Mouse (Mus musculus) midbrain, embryonic 10.5 days (tissue): ENCODE measurements around the gene Ago4. TPM values are rescaled to one million over a fixed set of nuclear protein-coding genes. Genes with fewer than 3 reads are reported as not detected.

Source experiments
- DNase-seq: peaks from one replicate; pipeline ENCODE4 v3.0.0-alpha.2; 2017; ENCODE audit warnings: low spot score
- H3K27ac ChIP-seq: fragments of 300-500 bp; sonication (generic); replicated peaks from 2 replicates; pipeline ENCODE4 v1.5.1; 2016; ENCODE audit warnings: mild to moderate bottlenecking
- H3K27me3 ChIP-seq: fragments of 300-500 bp; sonication (generic); 2 replicates; pipeline ENCODE4 v1.6.1; 2016; ENCODE audit warnings: low read depth, mild to moderate bottlenecking; ENCODE audit not compliant: poor library complexity, severe bottlenecking
- H3K36me3 ChIP-seq: fragments of 300-500 bp; sonication (generic); 2 replicates; pipeline ENCODE4 v1.6.1; 2016; ENCODE audit warnings: mild to moderate bottlenecking, moderate library complexity
- H3K4me1 ChIP-seq: fragments of 300-500 bp; sonication (generic); 2 replicates; pipeline ENCODE4 v1.6.1; 2016
- H3K4me3 ChIP-seq: fragments of 300-500 bp; sonication (generic); 2 replicates; pipeline ENCODE4 v1.5.1; 2016; ENCODE audit warnings: mild to moderate bottlenecking, moderate library complexity
- H3K9me3 ChIP-seq: fragments of 300-500 bp; sonication (generic); replicated peaks from 2 replicates; pipeline ENCODE4 v1.6.1; 2016; ENCODE audit warnings: mild to moderate bottlenecking
- WGBS: fragments of 180-500 bp; shearing (Covaris S2); methylation state at CpG from one replicate; pipeline ENCODE4 v1.1.7; 2016; 5-methylcytosine and 5-hydroxymethylcytosine counted together
- polyA plus RNA-seq: library from polyadenylated mRNA; unstranded; fragments of >200 nt; fragmentation: Nextera tagmentation; extraction: Ambion mirVana; gene quantifications from 2 replicates; pipeline ENCODE4 v1.2.1, GENCODE M21; 2016

The Ago4 gene
- polyA plus RNA-seq, 1 experiment from 2014 or later, result 2.3 TPM

DNA sequence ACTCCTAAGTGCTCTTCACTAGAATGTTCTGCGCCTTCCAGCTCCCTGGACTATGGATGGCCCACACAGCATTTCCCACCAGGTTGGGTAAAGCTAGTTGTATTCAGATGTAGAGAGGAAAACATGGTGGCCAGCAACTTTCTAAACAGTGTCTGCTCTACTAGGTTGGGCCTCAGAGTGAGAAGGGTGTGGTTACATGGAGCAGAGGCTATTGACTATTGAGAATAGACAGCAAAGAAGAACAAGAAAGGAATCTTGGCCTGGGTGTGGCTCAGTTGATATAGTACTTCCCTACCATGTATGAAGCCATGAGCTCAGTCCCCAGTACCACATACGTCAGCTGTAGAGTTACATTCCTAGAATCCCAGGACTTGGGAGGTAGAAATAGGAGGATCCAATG, 24.2 kb downstream of the Ago4 start:
- Histone ChIP-seq H3K4me3 (no peak overlapping the region), H3K4me1 (0 out of 2 replicates have a peak, but pooled peaks cover 4% of the 10 kb centered on the region), H3K27me3 (no peaks in the 10 kb centered on the region), H3K36me3 (peaks cover 29% of the 10 kb centered on the region), H3K9me3 (0 out of 2 replicates have a peak, but pooled peaks cover 5% of the 10 kb centered on the region), H3K27ac (no peak overlapping the region)
- DNase-seq, result no peak
- 93% methylated on average over 2 of the region's 2 CpGs for WGBS

DNA sequence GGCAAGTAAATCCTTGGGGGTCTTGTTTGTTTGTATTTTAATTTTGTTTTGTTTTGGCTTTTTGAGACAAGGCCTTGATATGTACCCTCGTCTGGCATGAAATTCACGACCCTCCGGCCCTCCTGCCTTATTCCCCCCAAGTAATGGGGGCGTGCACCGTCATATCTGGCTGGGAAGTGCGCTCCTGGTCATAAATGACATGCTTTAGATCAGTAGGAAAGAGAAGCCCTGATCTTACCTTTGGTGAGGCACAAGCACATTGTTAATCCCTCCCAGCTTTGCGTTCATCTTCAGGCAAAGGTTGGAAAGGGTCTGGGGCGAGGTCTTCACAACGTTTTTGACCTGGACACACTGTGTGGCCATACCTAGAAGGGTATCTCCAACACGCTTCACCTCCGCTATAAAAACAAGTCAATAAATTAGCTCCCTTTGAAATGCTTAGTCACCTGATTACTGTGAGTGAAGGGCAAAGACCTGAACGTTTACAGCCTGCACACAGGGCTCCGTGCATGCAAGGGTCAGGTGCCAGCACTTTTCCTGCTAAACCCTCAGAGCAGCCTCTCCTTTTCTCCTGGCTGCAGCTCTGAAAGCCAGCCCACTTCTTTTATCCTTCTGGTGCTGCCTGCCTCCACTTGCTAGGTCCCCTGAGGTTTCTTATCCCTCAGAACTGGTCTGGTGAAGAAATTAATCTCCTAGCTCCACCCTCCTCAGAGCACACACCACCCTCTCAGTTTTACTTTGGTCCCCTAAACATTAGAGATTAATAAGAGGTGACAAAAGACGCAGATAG, 25.0 kb downstream of the Ago4 start:
- Histone ChIP-seq H3K4me3 (no peak overlapping the region), H3K27ac (no peak overlapping the region), H3K4me1 (0 out of 2 replicates have a peak, but pooled peaks cover 4% of the 10 kb centered on the region), H3K36me3 (peaks cover 29% of the 10 kb centered on the region), H3K27me3 (no peaks in the 10 kb centered on the region), H3K9me3 (0 out of 2 replicates have a peak, but pooled peaks cover under 1% of the 10 kb centered on the region)
- no peak for DNase-seq
- WGBS, result 80% methylated on average over 14 of the region's 14 CpGs

DNA sequence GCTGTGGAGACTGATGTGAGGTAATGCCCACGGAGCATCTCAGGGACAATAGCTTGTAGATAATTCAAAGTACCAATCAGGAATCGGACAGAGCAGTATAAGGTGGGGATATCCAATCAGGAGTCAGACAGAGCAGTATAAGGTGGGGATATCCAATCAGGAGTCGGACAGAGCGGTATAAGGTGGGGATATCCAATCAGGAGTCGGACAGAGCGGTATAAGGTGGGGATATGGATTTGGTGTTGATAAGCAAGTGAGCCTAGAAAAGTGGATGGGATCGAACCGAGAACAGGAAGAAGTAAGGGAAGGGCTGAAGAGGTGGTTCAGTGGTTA, 30.3 kb downstream of the Ago4 start:
- Histone ChIP-seq H3K36me3 (peaks cover 8% of the 10 kb centered on the region), H3K9me3 (no peaks in the 10 kb centered on the region), H3K27ac (no peak overlapping the region), H3K4me3 (no peak overlapping the region), H3K27me3 (no peaks in the 10 kb centered on the region), H3K4me1 (no peaks in the 10 kb centered on the region)
- 59% methylated on average over 8 of the region's 8 CpGs for WGBS
- DNase-seq, result no peak

- no peaks in the 10 kb centered on the region for H3K27me3 ChIP-seq
- no peak overlapping the region for H3K4me3 ChIP-seq
- H3K27ac ChIP-seq, result no peak overlapping the region
- H3K36me3 ChIP-seq, result peaks cover 8% of the 10 kb centered on the region
- no peaks in the 10 kb centered on the region for H3K4me1 ChIP-seq
- 76% methylated on average over 6 of the region's 6 CpGs for WGBS
- no peaks in the 10 kb centered on the region for H3K9me3 ChIP-seq
- DNase-seq, result no peak
Measured at GRCm38 (mm10) chr4:126502141-126502976, 30.9 kb downstream of the Ago4 start.

- Histone ChIP-seq H3K27me3 (no peaks in the 10 kb centered on the region), H3K27ac (no peak overlapping the region), H3K4me3 (no peak overlapping the region), H3K4me1 (0 out of 2 replicates have a peak, but pooled peaks cover 2% of the 10 kb centered on the region), H3K36me3 (peaks cover 4% of the 10 kb centered on the region; the same call in 1 of the 2 replicates), H3K9me3 (no peaks in the 10 kb centered on the region)
- no peak for DNase-seq
- WGBS, result 89% methylated on average over 1 of the region's 1 CpGs
Measured at GRCm38 (mm10) chr4:126498601-126499000, 34.7 kb downstream of the Ago4 start.

DNA sequence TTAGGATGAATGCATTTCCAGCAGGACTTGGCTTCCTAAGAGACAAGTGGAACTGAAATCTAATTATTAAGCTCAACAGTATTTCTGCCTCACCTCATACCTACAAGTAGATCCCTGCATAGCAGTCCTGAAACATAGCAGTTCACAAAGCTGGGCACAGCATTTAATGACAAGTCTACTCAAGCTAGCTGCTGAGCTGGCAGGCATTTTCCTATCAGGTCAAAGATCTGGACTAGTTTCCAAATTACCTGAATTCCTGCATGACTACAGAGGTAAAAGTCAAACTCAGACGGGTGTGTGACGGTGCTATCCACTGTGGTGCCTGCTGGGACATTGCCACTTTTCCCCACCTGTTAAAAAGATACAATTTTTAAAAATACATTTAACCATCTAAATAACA, 36.3 kb downstream of the Ago4 start:
- 85% methylated on average over 2 of the region's 2 CpGs for WGBS

GRCm38 (mm10) chr4:126495942-126496790, 37.1 kb downstream of the Ago4 start:
- DNase-seq, result no peak
- no peak overlapping the region for H3K4me3 ChIP-seq
- H3K27ac ChIP-seq, result no peak overlapping the region
- no peaks in the 10 kb centered on the region for H3K27me3 ChIP-seq
- 84% methylated on average over 5 of the region's 5 CpGs for WGBS
- H3K4me1 ChIP-seq, result 0 out of 2 replicates have a peak, but pooled peaks cover 5% of the 10 kb centered on the region
- peaks cover 5% of the 10 kb centered on the region; the same call in 1 of the 2 replicates for H3K36me3 ChIP-seq
- H3K9me3 ChIP-seq, result no peaks in the 10 kb centered on the region

More for the DNA sequence above, 36.3 kb downstream of the Ago4 start:
- Histone ChIP-seq H3K9me3 (no peaks in the 10 kb centered on the region), H3K27ac (no peak overlapping the region), H3K4me1 (0 out of 2 replicates have a peak, but pooled peaks cover 2% of the 10 kb centered on the region), H3K27me3 (no peaks in the 10 kb centered on the region), H3K36me3 (peaks cover 5% of the 10 kb centered on the region; the same call in 1 of the 2 replicates), H3K4me3 (no peak overlapping the region)
- no peak for DNase-seq

- Histone ChIP-seq H3K9me3 (no peaks in the 10 kb centered on the region), H3K36me3 (peaks cover 5% of the 10 kb centered on the region; the same call in 1 of the 2 replicates), H3K4me1 (0 out of 2 replicates have a peak, but pooled peaks cover 5% of the 10 kb centered on the region), H3K27ac (no peak overlapping the region), H3K27me3 (no peaks in the 10 kb centered on the region), H3K4me3 (no peak overlapping the region)
- no peak for DNase-seq
- 66% methylated on average over 5 of the region's 5 CpGs for WGBS
Measured at GRCm38 (mm10) chr4:126495453-126495852, 37.8 kb downstream of the Ago4 start.

- Histone ChIP-seq H3K27ac (no peak overlapping the region), H3K9me3 (no peaks in the 10 kb centered on the region), H3K36me3 (peaks cover 5% of the 10 kb centered on the region; the same call in 1 of the 2 replicates), H3K4me1 (0 out of 2 replicates have a peak, but pooled peaks cover 5% of the 10 kb centered on the region), H3K4me3 (no peak overlapping the region), H3K27me3 (no peaks in the 10 kb centered on the region)
- no peak for DNase-seq
- 84% methylated on average over 4 of the region's 4 CpGs for WGBS
Measured at GRCm38 (mm10) chr4:126493416-126493815, 39.9 kb downstream of the Ago4 start.

DNA sequence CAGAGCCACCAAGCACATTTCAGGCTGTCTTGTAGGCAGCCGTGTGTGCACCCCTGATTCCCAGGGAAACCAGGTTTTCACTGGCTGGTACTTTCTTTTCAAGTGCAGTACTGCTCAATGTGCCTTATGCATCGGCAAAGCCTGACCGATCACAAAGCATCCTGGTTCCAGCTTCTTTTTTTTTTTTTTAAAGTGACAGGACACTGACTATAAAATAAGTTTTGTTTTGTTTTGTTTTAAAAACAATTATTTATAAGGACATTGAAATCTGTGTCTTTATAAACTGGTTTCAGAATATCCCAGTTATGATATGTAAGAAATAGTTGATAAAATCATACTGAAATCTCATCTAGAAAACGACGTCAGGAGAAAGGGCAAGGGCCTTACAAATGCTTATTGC, 41.3 kb downstream of the Ago4 start:
- no peak for DNase-seq
- Histone ChIP-seq H3K36me3 (peaks cover 5% of the 10 kb centered on the region; the same call in 1 of the 2 replicates), H3K27ac (no peak overlapping the region), H3K9me3 (no peaks in the 10 kb centered on the region), H3K4me1 (0 out of 2 replicates have a peak, but pooled peaks cover 5% of the 10 kb centered on the region), H3K27me3 (no peaks in the 10 kb centered on the region), H3K4me3 (no peak overlapping the region)
- WGBS, result 60% methylated on average over 5 of the region's 5 CpGs

DNA sequence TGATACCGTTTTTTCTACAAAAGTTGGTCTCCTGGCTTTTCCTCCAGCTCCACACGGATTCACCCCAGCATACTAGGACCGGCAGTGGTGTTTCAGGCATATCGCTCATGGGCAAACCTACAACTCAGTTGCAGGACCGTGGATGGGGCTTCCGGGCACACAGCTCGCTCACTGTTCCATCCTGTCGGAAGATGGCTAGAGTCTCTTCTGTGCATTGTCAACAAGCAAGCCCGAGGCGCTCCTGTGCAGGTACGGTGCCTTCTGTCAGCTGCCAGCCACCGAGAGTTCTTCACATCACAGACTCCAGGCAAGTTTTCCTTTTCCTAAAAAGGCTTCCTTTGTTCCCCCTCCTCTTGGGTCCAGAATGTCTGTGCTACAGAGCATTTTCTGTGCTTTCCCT, 42.5 kb downstream of the Ago4 start:
- Histone ChIP-seq H3K4me1 (0 out of 2 replicates have a peak, but pooled peaks cover 5% of the 10 kb centered on the region), H3K27ac (no peak overlapping the region), H3K27me3 (no peaks in the 10 kb centered on the region), H3K36me3 (peaks cover 2% of the 10 kb centered on the region; the same call in 1 of the 2 replicates), H3K9me3 (no peaks in the 10 kb centered on the region), H3K4me3 (no peak overlapping the region)
- 85% methylated on average over 12 of the region's 12 CpGs for WGBS
- DNase-seq, result no peak

DNA sequence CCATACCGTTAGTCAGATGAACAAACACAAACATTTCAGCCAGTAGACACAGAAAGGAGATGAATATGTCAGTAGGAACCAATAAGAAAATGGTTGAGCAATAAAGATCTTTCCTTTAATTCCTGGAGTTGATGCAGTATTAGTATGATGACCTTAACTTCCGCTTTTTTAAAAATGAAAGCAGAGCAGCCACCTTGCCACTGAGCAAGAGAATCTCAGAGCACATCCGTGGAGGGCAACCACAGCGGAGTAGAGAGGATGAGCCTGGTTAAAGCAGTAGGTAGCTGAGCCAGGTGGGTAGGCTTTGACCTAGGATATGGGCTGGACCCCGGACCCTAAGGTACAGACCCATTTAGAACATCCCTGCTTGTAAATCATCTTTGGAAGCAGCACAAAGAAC, 43.5 kb downstream of the Ago4 start:
- Histone ChIP-seq H3K36me3 (0 out of 2 replicates have a peak, but pooled peaks cover 2% of the 10 kb centered on the region), H3K4me1 (0 out of 2 replicates have a peak, but pooled peaks cover 2% of the 10 kb centered on the region), H3K4me3 (no peak overlapping the region), H3K9me3 (no peaks in the 10 kb centered on the region), H3K27ac (no peak overlapping the region), H3K27me3 (no peaks in the 10 kb centered on the region)
- no peak for DNase-seq
- WGBS, result 89% methylated on average over 5 of the region's 5 CpGs
